Mouse (Mus musculus) neural tube, embryonic 12.5 days (tissue): Measurements from ENCODE around the gene Tbrg4. TPM values are rescaled to one million over a fixed set of nuclear protein-coding genes. Genes with fewer than 3 reads are reported as not detected.

Experiments used
- ATAC-seq: fragments of 200-750 bp; cut with Nextera tagmentation; 2 replicates; pipeline ENCODE4 v1.8.0; 2017; ENCODE audit warnings: low read depth, mild to moderate bottlenecking, moderate TSS enrichment, moderate library complexity; ENCODE audit not compliant: low FRiP score
- H3K27ac ChIP-seq: fragments of 300-500 bp; sonication (generic); 2 replicates; pipeline ENCODE4 v1.5.1; 2016
- H3K27me3 ChIP-seq: fragments of 300-500 bp; sonication (generic); replicated peaks from 2 replicates; pipeline ENCODE4 v1.6.1; 2016; ENCODE audit warnings: mild to moderate bottlenecking
- H3K36me3 ChIP-seq: fragments of 300-500 bp; sonication (generic); 2 replicates; pipeline ENCODE4 v1.6.1; 2016; ENCODE audit warnings: mild to moderate bottlenecking
- H3K4me1 ChIP-seq: fragments of 300-500 bp; sonication (generic); 2 replicates; pipeline ENCODE4 v1.6.1; 2016
- H3K4me2 ChIP-seq: fragments of 300-500 bp; sonication (generic); replicated peaks from 2 replicates; pipeline ENCODE4 v1.6.1; 2016; ENCODE audit warnings: mild to moderate bottlenecking
- H3K4me3 ChIP-seq: fragments of 300-500 bp; sonication (generic); 2 replicates; pipeline ENCODE4 v1.5.1; 2016
- H3K9ac ChIP-seq: fragments of 300-500 bp; sonication (generic); 2 replicates; pipeline ENCODE4 v1.6.1; 2016; ENCODE audit warnings: mild to moderate bottlenecking
- H3K9me3 ChIP-seq: fragments of 300-500 bp; sonication (generic); 2 replicates; pipeline ENCODE4 v1.6.1; 2016; ENCODE audit warnings: mild to moderate bottlenecking
- WGBS: fragments of 180-500 bp; shearing (Covaris S2); methylation state at CpG from one replicate; pipeline ENCODE4 v1.1.7; 2016; 5-methylcytosine and 5-hydroxymethylcytosine counted together
- polyA plus RNA-seq: library from polyadenylated mRNA; unstranded; fragments of >200 nt; fragmentation: Nextera tagmentation; extraction: Ambion mirVana; gene quantifications from 2 replicates; pipeline ENCODE4 v1.2.1, GENCODE M21; 2016

Tbrg4 gene
- polyA plus RNA-seq, 1 experiment from 2014 or later: 46.3 TPM

DNA sequence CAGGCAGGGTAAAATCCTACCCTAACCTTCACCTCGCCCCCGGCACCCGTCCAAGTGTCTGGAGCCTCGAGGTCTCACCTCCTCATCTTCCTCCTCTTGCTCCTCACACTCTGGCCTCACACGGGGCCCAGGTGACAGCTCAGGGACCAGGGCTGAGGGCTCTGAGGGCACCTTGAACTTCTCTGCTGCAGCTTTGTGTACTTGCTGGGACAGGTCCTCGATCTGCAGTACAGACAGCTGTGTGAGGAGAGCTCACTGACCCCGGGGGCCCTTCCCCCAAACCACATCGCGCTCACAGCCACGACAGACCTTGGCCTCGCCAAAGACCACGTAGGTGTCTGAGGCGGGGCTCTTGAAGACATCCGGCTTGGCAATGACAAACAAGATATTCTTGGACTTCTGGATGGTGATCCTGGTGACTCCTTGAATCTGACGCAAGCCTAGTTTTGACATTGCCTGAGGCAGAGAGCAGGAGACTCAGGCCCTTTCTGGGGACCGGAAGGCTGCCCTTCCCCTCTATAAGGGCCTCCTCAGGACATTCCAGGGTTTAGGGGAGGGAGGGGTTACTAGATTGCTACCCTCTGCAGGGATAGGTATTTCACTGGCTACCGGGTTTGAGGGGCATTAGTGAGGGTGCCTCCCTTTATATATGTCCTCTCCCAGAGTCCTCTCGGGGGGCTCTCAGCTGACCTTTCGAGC is 27.5 kb downstream of the Tbrg4 start:
- peak; percentile 15 for ATAC-seq
- H3K4me1 ChIP-seq: peaks cover 42% of the 10 kb centered on the region
- peaks cover 76% of the 10 kb centered on the region for H3K36me3 ChIP-seq

GRCm38 (mm10) chr11:6597523-6597922 is 28.3 kb downstream of the Tbrg4 start:
- peaks cover 82% of the 10 kb centered on the region for H3K36me3 ChIP-seq
- H3K4me3 ChIP-seq: no peak overlapping the region
- H3K4me2 ChIP-seq: no peak overlapping the region
- ATAC-seq: no peak
- 73% methylated on average over 7 of the region's 7 CpGs for WGBS
- peaks cover 34% of the 10 kb centered on the region for H3K4me1 ChIP-seq
- H3K27ac ChIP-seq: 0 out of 2 replicates have a peak overlapping the region, but pooled peaks have one; percentile 27
- H3K9ac ChIP-seq: no peak overlapping the region
- no peaks in the 10 kb centered on the region for H3K9me3 ChIP-seq
- 0 out of 2 replicates have a peak, but pooled peaks cover 2% of the 10 kb centered on the region for H3K27me3 ChIP-seq

More for the DNA sequence above, 27.5 kb downstream of the Tbrg4 start:
- H3K4me2 ChIP-seq: peak overlapping the region; percentile 54
- H3K9me3 ChIP-seq: no peaks in the 10 kb centered on the region
- H3K27ac ChIP-seq: peak overlapping the region; percentile 27; the same call in 1 of the 2 replicates
- H3K9ac ChIP-seq: peak overlapping the region; percentile 51
- peak overlapping the region; percentile 14; the same call in 1 of the 2 replicates for H3K4me3 ChIP-seq
- H3K27me3 ChIP-seq: 0 out of 2 replicates have a peak, but pooled peaks cover 3% of the 10 kb centered on the region
- WGBS: 57% methylated on average over 19 of the region's 19 CpGs

- Histone ChIP-seq H3K36me3 (peaks cover 80% of the 10 kb centered on the region), H3K9me3 (no peaks in the 10 kb centered on the region), H3K27me3 (no peaks in the 10 kb centered on the region), H3K27ac (no peak overlapping the region), H3K4me1 (peaks cover 29% of the 10 kb centered on the region), H3K4me2 (no peak overlapping the region), H3K4me3 (no peak overlapping the region), H3K9ac (no peak overlapping the region)
- no peak for ATAC-seq
- 85% methylated on average over 3 of the region's 3 CpGs for WGBS
Measured at GRCm38 (mm10) chr11:6596616-6597015, 29.3 kb downstream of the Tbrg4 start.

GRCm38 (mm10) chr11:6596205-6596604 is 29.7 kb downstream of the Tbrg4 start:
- Histone ChIP-seq H3K9me3 (no peaks in the 10 kb centered on the region), H3K4me2 (no peak overlapping the region), H3K4me1 (peaks cover 29% of the 10 kb centered on the region), H3K36me3 (peaks cover 80% of the 10 kb centered on the region), H3K4me3 (no peak overlapping the region), H3K27me3 (no peaks in the 10 kb centered on the region), H3K27ac (no peak overlapping the region), H3K9ac (no peak overlapping the region)
- 97% methylated on average over 6 of the region's 6 CpGs for WGBS
- no peak for ATAC-seq

- H3K9ac ChIP-seq: no peak overlapping the region
- no peak overlapping the region for H3K4me2 ChIP-seq
- H3K9me3 ChIP-seq: no peaks in the 10 kb centered on the region
- H3K36me3 ChIP-seq: peaks cover 82% of the 10 kb centered on the region
- 90% methylated on average over 5 of the region's 5 CpGs for WGBS
- no peaks in the 10 kb centered on the region for H3K27me3 ChIP-seq
- H3K4me1 ChIP-seq: peaks cover 29% of the 10 kb centered on the region
- no peak overlapping the region for H3K4me3 ChIP-seq
- no peak overlapping the region for H3K27ac ChIP-seq
- ATAC-seq: no peak
Measured at GRCm38 (mm10) chr11:6595339-6595738, 30.5 kb downstream of the Tbrg4 start.

GRCm38 (mm10) chr11:6594845-6595244 is 31.0 kb downstream of the Tbrg4 start:
- Histone ChIP-seq H3K9ac (no peak overlapping the region), H3K4me3 (no peak overlapping the region), H3K36me3 (peaks cover 82% of the 10 kb centered on the region), H3K4me1 (peaks cover 24% of the 10 kb centered on the region), H3K27me3 (no peaks in the 10 kb centered on the region), H3K27ac (no peak overlapping the region), H3K4me2 (no peak overlapping the region), H3K9me3 (no peaks in the 10 kb centered on the region)
- no peak for ATAC-seq
- 90% methylated on average over 6 of the region's 6 CpGs for WGBS

DNA sequence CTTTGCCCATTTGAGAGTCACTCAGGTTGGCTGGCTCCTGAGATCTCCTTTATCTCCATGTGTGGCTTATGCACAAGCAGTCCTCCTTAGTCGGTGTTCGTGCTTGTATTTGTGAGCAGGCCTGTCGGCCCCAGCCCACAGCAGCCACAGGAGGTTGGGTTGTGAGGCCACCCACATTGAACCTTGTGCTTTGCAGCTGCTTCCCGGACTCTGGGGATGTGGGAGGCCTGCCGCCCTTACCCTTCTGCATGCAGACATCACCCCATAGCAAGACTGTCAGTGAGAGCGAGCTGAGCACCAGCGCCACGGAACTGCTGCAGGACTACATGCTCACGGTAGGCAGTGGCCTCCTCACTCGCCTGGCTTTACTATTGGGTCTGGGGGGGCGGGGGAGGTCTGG is 32.5 kb downstream of the Tbrg4 start:
- Histone ChIP-seq H3K36me3 (peaks cover 92% of the 10 kb centered on the region), H3K4me1 (peaks cover 9% of the 10 kb centered on the region), H3K4me2 (no peak overlapping the region), H3K4me3 (no peak overlapping the region), H3K9ac (no peak overlapping the region), H3K9me3 (no peaks in the 10 kb centered on the region), H3K27me3 (no peaks in the 10 kb centered on the region), H3K27ac (no peak overlapping the region)
- 78% methylated on average over 11 of the region's 11 CpGs for WGBS
- no peak for ATAC-seq

DNA sequence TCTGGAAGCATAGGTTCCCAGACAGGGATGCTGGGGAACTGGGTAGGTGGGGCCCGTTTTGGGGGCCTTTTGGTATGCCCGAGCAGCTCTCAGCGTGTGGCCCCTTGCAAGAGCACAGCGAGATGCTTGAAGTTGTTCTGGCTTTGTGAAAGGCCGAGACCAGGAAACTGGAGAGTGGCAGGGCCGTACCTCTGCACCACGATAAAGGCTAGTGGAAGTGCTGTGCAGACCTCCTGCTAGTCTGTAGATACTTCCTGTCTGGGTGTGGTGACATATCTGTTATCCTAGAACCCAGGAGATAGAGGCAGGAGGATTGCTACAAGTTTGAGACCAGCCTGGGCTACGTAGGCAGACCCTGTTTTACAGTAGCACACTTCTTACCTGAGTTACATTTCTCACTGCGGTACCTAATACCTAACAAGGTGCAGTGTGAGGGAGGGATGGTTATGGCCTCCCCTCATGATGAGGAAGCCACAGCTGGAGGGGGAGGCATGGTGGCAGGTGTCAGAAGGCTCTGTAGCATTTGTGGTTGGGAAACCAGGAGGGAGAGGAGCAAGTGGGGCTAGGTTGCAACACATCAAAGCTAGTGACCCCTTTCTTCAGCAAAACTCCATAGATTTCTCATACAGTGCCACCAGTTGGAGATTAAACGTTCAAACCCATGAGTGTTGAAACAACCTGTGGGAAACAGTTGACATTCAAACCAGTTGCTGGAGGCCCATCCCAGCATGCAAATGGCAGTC is 34.8 kb downstream of the Tbrg4 start:
- no peaks in the 10 kb centered on the region for H3K27me3 ChIP-seq
- no peak for ATAC-seq
- H3K4me3 ChIP-seq: no peak overlapping the region
- no peak overlapping the region for H3K9ac ChIP-seq
- no peak overlapping the region for H3K27ac ChIP-seq
- no peaks in the 10 kb centered on the region for H3K9me3 ChIP-seq
- H3K36me3 ChIP-seq: peaks cover 79% of the 10 kb centered on the region
- H3K4me2 ChIP-seq: no peak overlapping the region
- H3K4me1 ChIP-seq: no peaks in the 10 kb centered on the region
- 83% methylated on average over 10 of the region's 10 CpGs for WGBS

GRCm38 (mm10) chr11:6589838-6590237 is 36.0 kb downstream of the Tbrg4 start:
- Histone ChIP-seq H3K9ac (no peak overlapping the region), H3K4me2 (no peak overlapping the region), H3K36me3 (peaks cover 79% of the 10 kb centered on the region), H3K27me3 (no peaks in the 10 kb centered on the region), H3K4me3 (no peak overlapping the region), H3K27ac (no peak overlapping the region), H3K4me1 (no peaks in the 10 kb centered on the region), H3K9me3 (no peaks in the 10 kb centered on the region)
- 90% methylated on average over 7 of the region's 7 CpGs for WGBS
- ATAC-seq: no peak

- Histone ChIP-seq H3K27ac (no peak overlapping the region), H3K9ac (no peak overlapping the region), H3K9me3 (no peaks in the 10 kb centered on the region), H3K36me3 (peaks cover 64% of the 10 kb centered on the region), H3K4me2 (no peak overlapping the region), H3K4me3 (no peak overlapping the region), H3K27me3 (no peaks in the 10 kb centered on the region), H3K4me1 (no peaks in the 10 kb centered on the region)
- WGBS: 92% methylated on average over 7 of the region's 7 CpGs
- no peak for ATAC-seq
Measured at GRCm38 (mm10) chr11:6588295-6588694, 37.6 kb downstream of the Tbrg4 start.

GRCm38 (mm10) chr11:6587249-6587940 is 38.5 kb downstream of the Tbrg4 start:
- Histone ChIP-seq H3K9me3 (no peaks in the 10 kb centered on the region), H3K36me3 (peaks cover 58% of the 10 kb centered on the region), H3K4me1 (no peaks in the 10 kb centered on the region), H3K4me3 (no peak overlapping the region), H3K9ac (no peak overlapping the region), H3K4me2 (no peak overlapping the region), H3K27ac (no peak overlapping the region), H3K27me3 (no peaks in the 10 kb centered on the region)
- 93% methylated on average over 7 of the region's 7 CpGs for WGBS
- no peak for ATAC-seq

DNA sequence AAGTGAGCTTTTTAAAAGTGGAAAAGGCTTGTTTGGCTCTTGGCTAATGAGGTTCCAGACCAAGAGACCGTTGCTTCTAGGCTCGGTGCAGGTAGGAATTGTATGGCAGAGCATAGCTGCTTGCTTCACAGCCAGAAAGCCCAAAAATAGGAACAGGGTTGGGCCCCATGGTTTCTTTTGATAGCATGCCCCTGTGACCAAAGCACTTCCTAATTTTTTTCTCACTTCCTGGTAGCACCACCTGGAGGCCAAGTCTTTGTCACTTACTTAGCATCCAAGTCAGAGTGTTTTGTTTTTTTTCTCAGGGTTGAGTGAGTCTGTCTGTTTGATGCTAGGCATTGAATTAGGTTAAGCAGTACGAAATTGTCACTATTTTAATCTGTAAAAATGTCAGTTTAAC is 39.2 kb downstream of the Tbrg4 start:
- no peaks in the 10 kb centered on the region for H3K9me3 ChIP-seq
- WGBS: 92% methylated on average over 3 of the region's 3 CpGs
- peaks cover 53% of the 10 kb centered on the region for H3K36me3 ChIP-seq
- H3K4me1 ChIP-seq: no peaks in the 10 kb centered on the region
- no peak overlapping the region for H3K4me3 ChIP-seq
- no peak overlapping the region for H3K9ac ChIP-seq
- no peak overlapping the region for H3K27ac ChIP-seq
- H3K27me3 ChIP-seq: no peaks in the 10 kb centered on the region
- ATAC-seq: no peak
- no peak overlapping the region for H3K4me2 ChIP-seq
